Mouse (Mus musculus) thymus, postnatal 10 days (tissue): Measurements from ENCODE around the gene Gm3373.
"Not testable (repeated sequence)": the region's sequence is repeated elsewhere in the genome, so short reads cannot be mapped to it uniquely, and the experiment has no call there.

Experiments used
- DNase-seq, 2 experiments: peaks; one replicate each; pipeline ENCODE4 v3.0.0; 2021; ENCODE audit warnings: low spot score in 2 of 2

Gm3373 gene

GRCm38 (mm10) chr14:5741477-5741876 lies at the start of gene Gm3373:
Gm3373 (minus strand) TSS chr14:5741577.
- not testable (repeated sequence) for DNase-seq

- not testable (repeated sequence) for DNase-seq
These were observed 54.0 kb downstream of the Gm3373 start, which contains the start of gene Gm9603 for GRCm38 (mm10) chr14:5687357-5687756. Gm9603 (minus strand) TSS chr14:5687457.
